Mouse (Mus musculus): Measurements from ENCODE around the gene Efcab12.
"Not testable (repeated sequence)": the region's sequence is repeated elsewhere in the genome, so short reads cannot be mapped to it uniquely, and the experiment has no call there.

- not testable (repeated sequence) for TF ChIP-seq CTCF (conservative IDR thresholded peaks at IDR 0.05; ENCODE audit: low read length); POU5F1 (IDR thresholded peaks at IDR 0.05; ENCODE audit: borderline replicate concordance, low read length)
These were observed 33.1 kb upstream of the Efcab12 start for GRCm38 (mm10) chr6:115871318-115871717.

Measured in E14TG2a.4 (cell line).